Mouse (Mus musculus) kidney, adult 2 months (tissue): Measurements from ENCODE around the gene She.

Source experiments
- CTCF ChIP-seq: fragments of 200-500 bp; conservative IDR thresholded peaks from 2 replicates; pipeline ENCODE4 v1.5.1; 2011; ENCODE audit warnings: low read depth, mild to moderate bottlenecking, control low read depth, low read length, moderate library complexity, mixed read lengths; ENCODE audit not compliant: insufficient read depth, insufficient read length
- POLR2A ChIP-seq: fragments of 200-500 bp; IDR thresholded peaks from one replicate; pipeline ENCODE4 v1.6.1; 2011; ENCODE audit warnings: low read depth, low read length, control low read depth

GRCm38 (mm10) chr3:89889841-89890430 is 58.8 kb downstream of the She start:
- TF ChIP-seq POLR2A (no peak), CTCF (no peak)
